Mouse (Mus musculus): ENCODE results near the gene Krt80. TPM values are rescaled to one million over a fixed set of nuclear protein-coding genes. Genes with fewer than 3 reads are reported as not detected.

Gene Krt80
- total RNA-seq (2023): 100 to 1,000 TPM; 169 to 182 TPM

GRCm38 (mm10) chr15:101370101-101370911 is at the start of gene Krt80:
Krt80 (minus strand) TSS chr15:101370162.

GRCm38 (mm10) chr15:101410775-101411174 is 40.8 kb upstream of the Krt80 start, which contains the start of gene Krt7:
Krt7 (plus strand) TSS chr15:101411043.

Other genes starting within 250 kb of the Krt80 start
- gene Acvrl1, start 241.6 kb downstream of the Krt80 start, total RNA-seq (2023): 10 to 100 TPM; 52.6 to 61.6 TPM
- 10 to 100 TPM; 25.7 to 26.7 TPM for gene Acvr1b, start 196.1 kb downstream of the Krt80 start, total RNA-seq (2023)
- gene Grasp, start 146.0 kb downstream of the Krt80 start, total RNA-seq (2023): 10 to 100 TPM; 15.2 to 17.9 TPM
- gene Nr4a1, start 115.9 kb downstream of the Krt80 start, total RNA-seq (2023): 1,000 to 10,000 TPM; 2,185 to 2,202 TPM
- gene Atg101, start 85.9 kb downstream of the Krt80 start, total RNA-seq (2023): 10 to 100 TPM; 42.9 to 44.5 TPM
- under 1 TPM; 0.46 to 0.79 TPM for gene 6030408B16Rik, start 77.0 kb downstream of the Krt80 start, total RNA-seq (2023)
- 1 to 10 TPM; 6.9 to 7.7 TPM for gene Krt7, start 40.9 kb upstream of the Krt80 start, total RNA-seq (2023)
- not detected for gene Krt87, start 68.6 kb upstream of the Krt80 start, total RNA-seq (2023)
- not detected for gene Krt88, start 77.6 kb upstream of the Krt80 start, total RNA-seq (2023)
- gene Krt81, start 93.6 kb upstream of the Krt80 start, total RNA-seq (2023): not detected
- under 1 TPM; 0.27 to 0.73 TPM for gene Krt86, start 103.3 kb upstream of the Krt80 start, total RNA-seq (2023)
- gene Krt83, start 121.3 kb upstream of the Krt80 start, total RNA-seq (2023): not detected
- gene Gm49425, start 147.1 kb upstream of the Krt80 start, total RNA-seq (2023): not detected
- gene Krt84, start 162.7 kb upstream of the Krt80 start, total RNA-seq (2023): not detected
- not detected for gene Krt82, start 180.5 kb upstream of the Krt80 start, total RNA-seq (2023)
- not detected for gene Krt90, start 192.8 kb upstream of the Krt80 start, total RNA-seq (2023)
- not detected for gene Krt75, start 203.7 kb upstream of the Krt80 start, total RNA-seq (2023)

Data from monocyte, adult 59 days (primary cell).